Mouse (Mus musculus) heart, postnatal 0 days (tissue): ENCODE data around the gene Olfr49.

Experiments
- CTCF ChIP-seq: IDR thresholded peaks from 2 replicates; pipeline ENCODE4 v1.5.1; 2016; ENCODE audit warnings: antibody characterized with exemption, control low read depth, low read depth
- EP300 ChIP-seq: IDR thresholded peaks from 2 replicates; pipeline ENCODE4 v1.6.1; 2016; ENCODE audit warnings: antibody characterized with exemption, low read depth

- TF ChIP-seq CTCF (no peak), EP300 (no peak)
These were observed 34.6 kb downstream of the Olfr49 start for GRCm38 (mm10) chr14:54250122-54250521.
